Mouse (Mus musculus) liver, embryonic 16.5 days (tissue): ENCODE measurements around the gene Uba2. TPM values are rescaled to one million over a fixed set of nuclear protein-coding genes. Genes with fewer than 3 reads are reported as not detected.
"Not testable (repeated sequence)": the region's sequence is repeated elsewhere in the genome, so short reads cannot be mapped to it uniquely, and the experiment has no call there.

Experiments
- ATAC-seq: fragments of 200-750 bp; cut with Nextera tagmentation; 2 replicates; pipeline ENCODE4 v1.8.0; 2017; ENCODE audit warnings: low read depth, mild to moderate bottlenecking, moderate number of reproducible peaks, moderate library complexity
- H3K27ac ChIP-seq: fragments of 300-500 bp; sonication (generic); 2 replicates; pipeline ENCODE4 v1.5.1; 2014; ENCODE audit warnings: mild to moderate bottlenecking, low read length
- H3K27me3 ChIP-seq: fragments of 300-500 bp; sonication (generic); 2 replicates; pipeline ENCODE4 v1.6.1; 2014; ENCODE audit warnings: low read depth, low read length, mixed read lengths; ENCODE audit not compliant: control insufficient read depth, insufficient read depth
- H3K36me3 ChIP-seq: fragments of 300-500 bp; sonication (generic); 2 replicates; pipeline ENCODE4 v1.6.1; 2014; ENCODE audit warnings: mild to moderate bottlenecking; ENCODE audit not compliant: control insufficient read depth, insufficient read depth
- H3K4me1 ChIP-seq: fragments of 300-500 bp; sonication (generic); 2 replicates; pipeline ENCODE4 v1.6.1; 2014; ENCODE audit warnings: low read depth, low read length, mixed read lengths; ENCODE audit not compliant: control insufficient read depth
- H3K4me2 ChIP-seq: fragments of 300-500 bp; sonication (generic); 2 replicates; pipeline ENCODE4 v1.6.1; 2014; ENCODE audit warnings: low read depth, low read length, mixed read lengths
- H3K4me3 ChIP-seq: fragments of 300-500 bp; sonication (generic); 2 replicates; pipeline ENCODE4 v1.5.1; 2014; ENCODE audit warnings: low read depth, mild to moderate bottlenecking, low read length
- H3K9ac ChIP-seq: fragments of 300-500 bp; sonication (generic); 2 replicates; pipeline ENCODE4 v1.6.1; 2014; ENCODE audit warnings: low read depth, low read length
- H3K9me3 ChIP-seq: fragments of 300-500 bp; sonication (generic); replicated peaks from 2 replicates; pipeline ENCODE4 v1.6.1; 2016; ENCODE audit warnings: low read length; ENCODE audit not compliant: control insufficient read depth
- WGBS: fragments of 180-500 bp; shearing (Covaris S2); extraction: QIAGEN DNeasy Blood & Tissue Kit; methylation state at CpG from one replicate; pipeline ENCODE4 v1.1.7; 2014; ENCODE audit not compliant: insufficient replicate concordance; 5-methylcytosine and 5-hydroxymethylcytosine counted together
- polyA plus RNA-seq: library from polyadenylated mRNA; unstranded; fragments of >200 nt; fragmentation: Nextera tagmentation; extraction: Ambion mirVana; gene quantifications from 2 replicates; pipeline ENCODE4 v1.2.1, GENCODE M21; 2015

Gene Uba2
- polyA plus RNA-seq, 1 experiment from 2014 or later: 69.6 TPM

DNA sequence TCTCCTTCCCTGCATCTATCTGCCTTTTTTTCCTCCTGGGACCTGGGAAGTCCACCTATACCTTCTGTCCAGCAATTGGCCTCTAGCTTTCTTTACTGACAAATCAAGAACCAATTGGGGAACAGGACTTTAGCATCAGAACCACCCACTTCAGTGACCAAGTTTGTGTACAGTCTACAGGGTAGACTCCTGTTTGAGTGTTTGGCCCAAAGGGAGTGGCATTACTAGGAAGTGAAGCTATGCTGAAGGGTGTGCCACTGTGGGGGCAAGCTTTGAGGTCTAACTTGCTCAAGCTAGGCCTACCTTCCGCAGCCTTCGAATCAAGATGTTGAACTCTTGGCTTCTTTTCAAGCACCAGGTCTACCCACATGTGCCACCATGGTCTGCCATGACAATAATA lies 31.4 kb upstream of the Uba2 start:
- Histone ChIP-seq H3K27ac (no peak overlapping the region), H3K4me2 (no peak overlapping the region), H3K36me3 (peaks cover 33% of the 10 kb centered on the region), H3K9me3 (no peaks in the 10 kb centered on the region), H3K4me1 (peaks cover under 1% of the 10 kb centered on the region), H3K9ac (no peak overlapping the region), H3K27me3 (no peaks in the 10 kb centered on the region), H3K4me3 (no peak overlapping the region)
- WGBS: 82% methylated on average over 2 of the region's 2 CpGs
- no peak for ATAC-seq

- Histone ChIP-seq H3K9ac (no peak overlapping the region), H3K36me3 (peaks cover 19% of the 10 kb centered on the region), H3K4me2 (no peak overlapping the region), H3K4me1 (peaks cover 8% of the 10 kb centered on the region), H3K4me3 (no peak overlapping the region), H3K27me3 (no peaks in the 10 kb centered on the region), H3K9me3 (no peaks in the 10 kb centered on the region), H3K27ac (no peak overlapping the region)
- WGBS: 41% methylated on average over 3 of the region's 3 CpGs
- ATAC-seq: no peak
Measured at GRCm38 (mm10) chr7:34198346-34198745, 28.9 kb upstream of the Uba2 start.

GRCm38 (mm10) chr7:34196132-34197128 lies 27.0 kb upstream of the Uba2 start, which contains the start of gene Pdcd2l:
TSS of gene Pdcd2l (minus strand) at chr7:34196661.
- no peaks in the 10 kb centered on the region for H3K9me3 ChIP-seq
- peak; percentile 96 for ATAC-seq

DNA sequence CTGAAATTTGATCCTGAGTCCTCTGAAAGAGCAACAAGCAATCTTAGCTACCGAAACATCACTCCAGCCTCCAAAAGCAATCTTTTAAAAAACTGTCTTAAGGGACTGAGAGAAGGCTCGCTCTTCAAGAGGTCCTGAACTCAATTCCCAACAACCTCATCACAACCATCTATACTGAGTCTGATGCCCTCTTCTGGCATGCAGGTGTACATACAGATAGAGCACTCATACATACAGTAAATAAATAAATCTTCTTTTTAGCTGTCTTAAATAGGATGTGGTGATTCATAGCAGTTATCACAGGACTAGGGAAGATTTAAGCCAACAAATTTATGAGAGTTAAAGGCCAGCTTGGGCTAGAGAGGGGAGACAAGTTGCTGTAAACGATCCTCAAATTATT lies 26.2 kb upstream of the Uba2 start:
- Histone ChIP-seq H3K4me2 (peak overlapping the region; percentile 85), H3K9me3 (no peaks in the 10 kb centered on the region), H3K36me3 (peaks cover 9% of the 10 kb centered on the region), H3K27me3 (no peaks in the 10 kb centered on the region), H3K4me1 (peaks cover 8% of the 10 kb centered on the region), H3K4me3 (peak overlapping the region; percentile 99), H3K9ac (peak overlapping the region; percentile 91), H3K27ac (peak overlapping the region; percentile 89)
- WGBS: 36% methylated on average over 3 of the region's 3 CpGs
- no peak for ATAC-seq

More at GRCm38 (mm10) chr7:34196132-34197128, 27.0 kb upstream of the Uba2 start, which contains the start of gene Pdcd2l:
- Histone ChIP-seq H3K4me1 (peaks cover 8% of the 10 kb centered on the region), H3K9ac (peak within 1 kb of the TSS; percentile 91), H3K27ac (peak within 1 kb of the TSS; percentile 89), H3K36me3 (peaks cover 15% of the 10 kb centered on the region), H3K4me2 (peak within 1 kb of the TSS; percentile 85), H3K4me3 (peak within 1 kb of the TSS; percentile 99), H3K27me3 (no peaks in the 10 kb centered on the region)
- WGBS: 1% methylated on average over 64 of the region's 70 CpGs

- no peaks in the 10 kb centered on the region for H3K9me3 ChIP-seq
- H3K4me2 ChIP-seq: no peak overlapping the region
- 70% methylated on average over 6 of the region's 6 CpGs for WGBS
- H3K36me3 ChIP-seq: peaks cover 16% of the 10 kb centered on the region
- no peak for ATAC-seq
- H3K27ac ChIP-seq: no peak overlapping the region
- H3K27me3 ChIP-seq: no peaks in the 10 kb centered on the region
- H3K4me3 ChIP-seq: no peak overlapping the region
- peaks cover 8% of the 10 kb centered on the region for H3K4me1 ChIP-seq
- no peak overlapping the region for H3K9ac ChIP-seq
Measured at GRCm38 (mm10) chr7:34192825-34193224, 23.4 kb upstream of the Uba2 start.

DNA sequence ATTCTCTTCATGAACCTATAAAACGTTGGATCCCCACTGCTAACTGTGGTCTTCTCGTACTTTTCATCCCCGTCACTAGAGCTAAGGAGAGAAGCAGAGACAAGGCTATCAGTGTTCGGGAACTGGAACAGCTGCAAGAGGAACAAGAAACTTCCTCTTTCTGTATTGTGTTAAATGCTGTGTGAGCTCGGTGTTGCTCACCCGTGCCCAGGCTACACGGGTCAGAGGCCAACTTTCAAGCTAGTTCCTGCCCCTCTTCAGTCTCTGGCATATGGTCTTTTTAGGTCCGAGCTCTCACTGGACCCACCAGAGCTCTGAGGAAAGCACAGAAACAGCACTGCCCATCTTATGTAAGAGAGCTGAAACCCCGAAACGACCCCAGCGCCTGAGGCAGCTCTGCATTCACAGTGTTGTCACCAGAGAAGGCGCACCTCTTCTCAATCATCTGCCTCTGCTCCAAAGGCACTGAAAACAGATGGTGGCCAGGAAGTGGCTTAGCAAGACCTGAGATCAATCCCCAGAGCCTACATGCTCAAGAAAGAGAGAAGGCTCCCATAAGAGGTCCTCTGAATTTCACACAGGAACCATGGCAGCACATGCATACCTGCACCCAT lies 20.1 kb upstream of the Uba2 start:
- no peak overlapping the region for H3K9ac ChIP-seq
- ATAC-seq: peak; percentile 27; the same call in 1 of the 2 replicates
- no peaks in the 10 kb centered on the region for H3K27me3 ChIP-seq
- H3K4me2 ChIP-seq: no peak overlapping the region
- no peaks in the 10 kb centered on the region for H3K9me3 ChIP-seq
- H3K27ac ChIP-seq: no peak overlapping the region
- H3K4me3 ChIP-seq: no peak overlapping the region
- H3K36me3 ChIP-seq: peaks cover 26% of the 10 kb centered on the region
- 44% methylated on average over 12 of the region's 12 CpGs for WGBS
- no peaks in the 10 kb centered on the region for H3K4me1 ChIP-seq

GRCm38 (mm10) chr7:34183794-34184193 lies 14.4 kb upstream of the Uba2 start:
- 77% methylated on average over 3 of the region's 3 CpGs for WGBS
- H3K9ac ChIP-seq: no peak overlapping the region
- no peak overlapping the region for H3K4me2 ChIP-seq
- H3K9me3 ChIP-seq: no peaks in the 10 kb centered on the region
- no peak overlapping the region for H3K27ac ChIP-seq
- no peaks in the 10 kb centered on the region for H3K27me3 ChIP-seq
- no peak for ATAC-seq
- H3K36me3 ChIP-seq: peaks cover 13% of the 10 kb centered on the region
- H3K4me3 ChIP-seq: no peak overlapping the region
- H3K4me1 ChIP-seq: no peaks in the 10 kb centered on the region

GRCm38 (mm10) chr7:34183356-34183755 lies 14.0 kb upstream of the Uba2 start:
- no peak overlapping the region for H3K9ac ChIP-seq
- no peak for ATAC-seq
- H3K4me1 ChIP-seq: no peaks in the 10 kb centered on the region
- peaks cover 13% of the 10 kb centered on the region for H3K36me3 ChIP-seq
- H3K4me2 ChIP-seq: no peak overlapping the region
- no peaks in the 10 kb centered on the region for H3K9me3 ChIP-seq
- no peak overlapping the region for H3K4me3 ChIP-seq
- no peaks in the 10 kb centered on the region for H3K27me3 ChIP-seq
- no peak overlapping the region for H3K27ac ChIP-seq
- 91% methylated on average over 13 of the region's 13 CpGs for WGBS

GRCm38 (mm10) chr7:34176241-34176640 lies 6.8 kb upstream of the Uba2 start:
- H3K4me3 ChIP-seq, H3K4me1 ChIP-seq, H3K27me3 ChIP-seq, ATAC-seq, H3K4me2 ChIP-seq, H3K9ac ChIP-seq, H3K9me3 ChIP-seq, H3K27ac ChIP-seq, H3K36me3 ChIP-seq: not testable (repeated sequence)
- WGBS: 72% methylated on average over 6 of the region's 6 CpGs
